Mouse (Mus musculus) liver, embryonic 14.5 days (tissue): ENCODE data around the gene Phpt1.

Source experiments
- CTCF ChIP-seq: IDR thresholded peaks from 2 replicates; pipeline ENCODE4 v1.5.1; 2016; ENCODE audit warnings: antibody characterized with exemption, low read depth, control low read depth
- EP300 ChIP-seq: IDR thresholded peaks from 2 replicates; pipeline ENCODE4 v1.6.1; 2016; ENCODE audit warnings: antibody characterized with exemption, low read depth

GRCm38 (mm10) chr2:25540541-25540948 lies 34.5 kb downstream of the Phpt1 start:
- TF ChIP-seq CTCF, result no peak
- TF ChIP-seq EP300, result no peak
